Mouse (Mus musculus) stomach, embryonic 14.5 days (tissue): ENCODE measurements around the gene Gca. TPM values are rescaled to one million over a fixed set of nuclear protein-coding genes. Genes with fewer than 3 reads are reported as not detected.

Experiments used
- ATAC-seq: fragments of 200-750 bp; cut with Nextera tagmentation; 2 replicates; pipeline ENCODE4 v1.8.0; 2017; ENCODE audit warnings: low read depth, moderate TSS enrichment; ENCODE audit not compliant: insufficient number of reproducible peaks, insufficient read depth, low FRiP score
- H3K27ac ChIP-seq: fragments of 300-500 bp; sonication (generic); 2 replicates; pipeline ENCODE4 v1.5.1; 2014; ENCODE audit warnings: mild to moderate bottlenecking, low read length, moderate library complexity, mixed read lengths
- H3K27me3 ChIP-seq: fragments of 300-500 bp; sonication (generic); 2 replicates; pipeline ENCODE4 v1.6.1; 2014; ENCODE audit warnings: low read length, control low read depth, mixed read lengths; ENCODE audit not compliant: control insufficient read depth, insufficient read depth
- H3K36me3 ChIP-seq: fragments of 300-500 bp; sonication (generic); 2 replicates; pipeline ENCODE4 v1.6.1; 2014; ENCODE audit warnings: mild to moderate bottlenecking, control low read depth, low read length, moderate library complexity, mixed read lengths; ENCODE audit not compliant: control insufficient read depth, insufficient read depth
- H3K4me1 ChIP-seq: fragments of 300-500 bp; sonication (generic); 2 replicates; pipeline ENCODE4 v1.6.1; 2014; ENCODE audit warnings: low read length, control low read depth, mixed read lengths; ENCODE audit not compliant: control insufficient read depth, insufficient read depth
- H3K4me2 ChIP-seq: fragments of 300-500 bp; sonication (generic); replicated peaks from 2 replicates; pipeline ENCODE4 v1.6.1; 2014; ENCODE audit warnings: low read depth, low read length, control low read depth
- H3K4me3 ChIP-seq: fragments of 300-500 bp; sonication (generic); 2 replicates; pipeline ENCODE4 v1.5.1; 2014; ENCODE audit warnings: low read depth, low read length, control low read depth
- H3K9ac ChIP-seq: fragments of 300-500 bp; sonication (generic); replicated peaks from 2 replicates; pipeline ENCODE4 v1.6.1; 2014; ENCODE audit warnings: low read depth, mild to moderate bottlenecking, control low read depth, low read length, moderate library complexity, mixed read lengths
- H3K9me3 ChIP-seq: fragments of 300-500 bp; sonication (generic); 2 replicates; pipeline ENCODE4 v1.6.1; 2016; ENCODE audit warnings: low read depth, low read length, control low read depth; ENCODE audit not compliant: control insufficient read depth
- WGBS: fragments of 180-500 bp; shearing (Covaris S2); extraction: QIAGEN DNeasy Blood & Tissue Kit; methylation state at CpG from one replicate; pipeline ENCODE4 v1.1.7; 2014; 5-methylcytosine and 5-hydroxymethylcytosine counted together
- polyA plus RNA-seq: library from polyadenylated mRNA; unstranded; fragments of >200 nt; fragmentation: Nextera tagmentation; extraction: Ambion mirVana; gene quantifications from 2 replicates; pipeline ENCODE4 v1.2.1, GENCODE M21; 2014

Gene Gca
- polyA plus RNA-seq, 1 experiment from 2014 or later, result 7.2 TPM

DNA sequence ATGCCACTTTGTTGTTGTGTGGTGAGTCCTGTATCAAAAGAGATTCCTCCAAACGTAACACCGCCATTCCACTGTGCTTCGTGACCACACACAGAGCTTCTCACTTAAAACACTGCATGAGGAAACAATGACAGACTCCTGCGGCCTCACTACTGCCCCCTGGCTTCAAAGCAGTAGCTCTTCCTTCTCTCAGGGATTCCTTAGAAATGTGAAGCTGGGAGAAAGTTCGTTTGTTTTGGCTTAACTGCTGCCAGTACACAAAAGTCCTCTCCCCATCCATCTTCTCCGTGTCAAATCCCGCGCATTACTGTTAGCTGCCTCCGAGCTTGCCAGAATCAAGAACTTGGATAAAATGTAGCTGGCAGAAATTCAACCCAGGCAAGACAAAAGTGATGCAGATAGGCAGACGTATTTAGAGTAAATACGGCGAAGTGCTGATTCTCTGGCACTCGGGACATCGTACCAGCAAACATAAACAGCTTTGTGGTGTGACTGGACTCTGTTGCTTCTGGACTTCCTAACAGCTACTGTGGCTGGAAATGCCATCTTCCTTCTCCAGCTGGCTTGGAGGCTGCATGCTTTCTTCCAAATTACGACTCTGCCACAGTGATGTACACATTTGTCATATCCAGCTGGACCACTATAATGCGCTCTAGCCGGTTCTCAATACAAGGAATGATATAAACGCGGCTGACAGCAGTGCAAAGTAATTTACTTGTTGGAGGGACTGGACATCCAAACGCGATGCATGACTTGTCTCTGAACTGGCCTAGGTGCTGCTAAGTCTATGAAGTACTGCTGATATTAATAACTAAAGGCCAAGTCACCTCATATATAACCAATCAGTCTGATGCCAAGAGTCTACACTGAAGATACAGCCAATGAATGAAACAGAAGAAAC lies 20.4 kb upstream of the Gca start:
- H3K27ac ChIP-seq, result no peak overlapping the region
- no peak overlapping the region for H3K9ac ChIP-seq
- peak; percentile 54; the same call in 1 of the 2 replicates for ATAC-seq
- H3K4me1 ChIP-seq, result peaks cover 5% of the 10 kb centered on the region; the same call in 1 of the 2 replicates
- no peaks in the 10 kb centered on the region for H3K27me3 ChIP-seq
- H3K36me3 ChIP-seq, result no peaks in the 10 kb centered on the region
- 22% methylated on average over 21 of the region's 21 CpGs for WGBS
- H3K4me3 ChIP-seq, result peak overlapping the region; percentile 13
- H3K4me2 ChIP-seq, result peak overlapping the region; percentile 29
- H3K9me3 ChIP-seq, result no peaks in the 10 kb centered on the region

DNA sequence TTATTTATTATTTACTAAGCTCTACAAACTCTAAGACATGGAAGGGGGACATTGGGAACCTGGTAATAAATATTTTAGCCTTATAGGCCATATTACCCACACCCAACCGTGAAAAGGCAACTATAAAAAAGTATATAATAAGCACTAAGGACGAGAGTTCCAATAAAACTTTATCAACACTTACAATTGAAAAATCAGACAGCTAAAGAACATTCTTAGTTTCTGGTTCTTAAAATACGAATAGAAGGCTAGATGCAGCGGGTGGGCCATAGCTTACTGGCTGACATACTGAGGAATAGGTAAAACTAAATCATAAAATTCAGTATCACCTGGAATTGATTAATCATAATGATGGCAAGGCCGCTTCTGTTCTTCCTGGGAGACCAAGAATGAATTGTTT lies 19.2 kb upstream of the Gca start:
- Histone ChIP-seq H3K27me3 (no peaks in the 10 kb centered on the region), H3K9ac (no peak overlapping the region), H3K36me3 (no peaks in the 10 kb centered on the region), H3K27ac (no peak overlapping the region), H3K4me2 (no peak overlapping the region), H3K4me1 (peaks cover 5% of the 10 kb centered on the region; the same call in 1 of the 2 replicates), H3K4me3 (no peak overlapping the region), H3K9me3 (no peaks in the 10 kb centered on the region)
- ATAC-seq, result no peak
- WGBS, result 92% methylated on average over 5 of the region's 5 CpGs

DNA sequence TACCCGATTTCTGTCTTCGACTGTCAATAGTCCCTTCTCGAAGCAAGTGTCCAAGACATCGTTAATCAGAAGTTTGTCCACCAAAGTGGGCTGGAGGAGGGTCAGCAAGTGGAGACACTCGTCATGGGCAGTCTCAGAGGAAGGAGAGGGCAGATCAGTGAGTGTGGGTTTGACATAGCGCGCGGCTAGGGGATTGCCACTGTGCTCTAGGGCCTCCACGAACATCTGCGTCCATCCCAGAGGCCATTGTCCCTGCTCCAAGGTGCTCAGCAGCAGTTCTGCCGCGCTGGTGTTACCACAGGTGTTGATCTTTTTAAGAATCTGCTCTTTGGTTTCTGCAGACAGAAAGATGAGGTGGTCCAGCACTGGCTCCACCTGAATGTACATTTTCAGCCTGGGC lies 18.6 kb upstream of the Gca start:
- 41% methylated on average over 12 of the region's 12 CpGs for WGBS
- Histone ChIP-seq H3K27me3 (no peaks in the 10 kb centered on the region), H3K36me3 (no peaks in the 10 kb centered on the region), H3K4me2 (peak overlapping the region; percentile 58), H3K4me3 (peak overlapping the region; percentile 40), H3K9me3 (no peaks in the 10 kb centered on the region), H3K27ac (no peak overlapping the region; the same call in 1 of the 2 replicates), H3K4me1 (peaks cover 5% of the 10 kb centered on the region; the same call in 1 of the 2 replicates), H3K9ac (no peak overlapping the region)
- ATAC-seq, result 0 out of 2 replicates have a peak, but pooled peaks have one; percentile 16

DNA sequence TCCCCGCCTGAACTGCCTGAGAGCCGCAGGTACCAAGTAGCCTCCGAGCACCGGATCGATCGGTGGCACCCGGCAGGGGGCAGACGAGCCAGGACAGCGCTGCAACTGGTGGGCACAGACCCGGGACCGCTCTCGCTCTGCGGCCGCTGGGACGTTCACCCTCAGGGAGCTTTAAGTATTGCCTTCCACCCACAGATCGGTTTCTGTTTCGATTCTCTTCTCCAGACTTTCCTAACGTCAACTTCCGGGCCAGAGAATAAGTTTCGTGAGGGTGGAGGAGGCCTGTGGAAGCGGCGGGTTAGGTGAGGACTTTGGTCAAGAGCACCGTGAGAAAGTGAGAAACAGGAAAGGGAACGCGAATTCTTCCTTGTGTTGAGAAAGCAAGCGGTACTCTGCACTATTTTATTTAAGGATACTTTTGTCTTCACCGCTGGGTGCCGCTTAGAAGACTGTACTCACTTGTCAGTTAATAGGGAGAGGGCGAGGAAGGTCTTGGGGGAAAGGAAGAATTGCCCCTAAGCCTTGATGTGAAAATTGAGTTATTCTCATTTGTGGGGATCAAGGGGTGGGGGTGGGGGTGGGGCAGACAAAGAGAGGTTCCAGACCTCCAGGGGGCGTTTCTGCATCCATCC lies 18.0 kb upstream of the Gca start, which contains the start of gene Ifih1:
Gene Ifih1, minus strand, starts transcription at position 242 of the 632 bp plus-strand sequence.
- under 1% methylated on average over 29 of the region's 30 CpGs for WGBS
- Histone ChIP-seq H3K27me3 (no peaks in the 10 kb centered on the region), H3K36me3 (no peaks in the 10 kb centered on the region), H3K27ac (peak within 1 kb of the TSS; percentile 17; the same call in 1 of the 2 replicates), H3K9me3 (no peaks in the 10 kb centered on the region), H3K9ac (peak within 1 kb of the TSS; percentile 39), H3K4me2 (peak within 1 kb of the TSS; percentile 58), H3K4me3 (peak within 1 kb of the TSS; percentile 40), H3K4me1 (peaks cover 5% of the 10 kb centered on the region; the same call in 1 of the 2 replicates)
- ATAC-seq, result peak; percentile 90

DNA sequence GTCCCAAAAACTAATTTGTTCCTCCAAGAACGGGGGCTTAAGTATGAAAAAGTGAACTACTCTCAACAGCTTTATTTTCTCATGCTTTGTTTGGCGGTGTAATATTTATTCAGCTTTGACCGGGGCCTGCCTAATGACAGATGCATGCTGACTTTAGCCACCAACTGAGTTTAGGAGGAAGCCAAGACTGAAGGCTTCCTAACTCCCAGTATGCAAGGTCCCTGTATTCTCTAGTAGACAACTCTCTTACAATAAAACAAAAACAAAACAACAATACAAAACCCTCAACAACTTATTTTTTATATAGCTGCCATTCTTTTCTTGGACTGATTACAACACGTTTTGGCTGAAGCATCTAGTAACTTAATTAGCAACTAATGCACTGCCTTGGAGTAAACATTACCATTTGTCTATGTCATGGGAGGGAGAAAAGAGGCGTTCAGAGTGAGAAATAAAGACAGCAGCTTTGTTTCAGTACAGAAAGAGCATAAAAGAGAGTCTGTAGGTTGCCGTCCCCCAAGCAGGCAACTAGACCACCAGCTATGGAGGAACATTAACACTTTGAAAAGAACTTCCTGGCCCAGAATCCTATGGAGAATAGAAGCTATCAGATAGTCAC lies 17.3 kb upstream of the Gca start:
- Histone ChIP-seq H3K27me3 (no peaks in the 10 kb centered on the region), H3K4me1 (peaks cover 5% of the 10 kb centered on the region; the same call in 1 of the 2 replicates), H3K9ac (no peak overlapping the region; the same call in 1 of the 2 replicates), H3K9me3 (no peaks in the 10 kb centered on the region), H3K4me2 (peak overlapping the region; percentile 58), H3K4me3 (peak overlapping the region; percentile 40), H3K36me3 (no peaks in the 10 kb centered on the region), H3K27ac (peak overlapping the region; percentile 17; the same call in 1 of the 2 replicates)
- ATAC-seq, result no peak
- 22% methylated on average over 6 of the region's 6 CpGs for WGBS

DNA sequence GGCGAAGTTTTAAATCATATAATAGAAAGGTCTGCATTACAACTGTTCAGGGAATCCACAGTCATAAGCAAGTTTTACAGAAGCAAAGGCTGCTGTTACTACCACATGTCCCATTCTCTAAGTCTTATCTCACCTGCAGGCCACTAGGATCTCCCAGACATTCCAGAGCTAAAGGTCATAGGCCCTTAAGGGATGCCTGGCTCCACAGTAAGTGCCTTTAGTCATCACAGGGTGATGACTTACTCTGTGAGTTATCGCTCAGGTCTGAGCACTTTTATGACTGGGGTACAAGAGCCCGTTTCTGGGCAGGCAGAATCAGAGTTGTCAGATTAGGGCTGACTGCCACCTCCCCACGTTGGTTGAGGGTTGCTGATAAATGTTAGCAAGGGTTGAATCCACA lies 12.2 kb upstream of the Gca start:
- Histone ChIP-seq H3K27me3 (no peaks in the 10 kb centered on the region), H3K9ac (no peak overlapping the region), H3K4me1 (peaks cover 3% of the 10 kb centered on the region; the same call in 1 of the 2 replicates), H3K36me3 (no peaks in the 10 kb centered on the region), H3K4me3 (no peak overlapping the region), H3K27ac (no peak overlapping the region), H3K4me2 (no peak overlapping the region), H3K9me3 (no peaks in the 10 kb centered on the region)
- 66% methylated on average over 4 of the region's 4 CpGs for WGBS
- ATAC-seq, result peak; percentile 42; the same call in 1 of the 2 replicates

DNA sequence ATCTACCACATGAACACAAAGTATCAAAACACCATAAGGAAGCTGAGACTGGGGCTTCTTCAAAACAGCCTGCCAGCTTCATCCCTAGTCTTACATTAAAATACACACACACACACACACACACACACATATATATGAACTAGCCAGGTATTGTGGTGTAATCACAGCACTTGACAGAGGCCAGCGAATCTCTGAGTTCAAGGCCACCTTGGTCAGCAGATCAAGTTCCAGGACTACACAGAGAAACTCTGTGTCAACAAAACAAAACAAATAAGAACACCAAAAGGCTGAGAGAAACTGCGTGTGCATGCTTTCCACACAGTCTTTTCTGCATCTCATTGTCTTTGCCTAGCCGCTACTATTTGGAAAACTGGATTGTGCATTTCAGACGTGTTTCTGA lies 11.6 kb upstream of the Gca start:
- H3K4me3 ChIP-seq, result no peak overlapping the region
- H3K27me3 ChIP-seq, result no peaks in the 10 kb centered on the region
- ATAC-seq, result no peak
- H3K9ac ChIP-seq, result no peak overlapping the region
- no peaks in the 10 kb centered on the region for H3K9me3 ChIP-seq
- H3K36me3 ChIP-seq, result no peaks in the 10 kb centered on the region
- H3K4me2 ChIP-seq, result no peak overlapping the region
- no peaks in the 10 kb centered on the region for H3K4me1 ChIP-seq
- 72% methylated on average over 4 of the region's 4 CpGs for WGBS
- no peak overlapping the region for H3K27ac ChIP-seq
